Mouse (Mus musculus): ENCODE data around the gene Usp50. TPM values are rescaled to one million over a fixed set of nuclear protein-coding genes. Genes with fewer than 3 reads are reported as not detected.

Usp50 gene
- polyA plus RNA-seq, 1 experiment from 2014 or later, result 2.7 TPM

DNA sequence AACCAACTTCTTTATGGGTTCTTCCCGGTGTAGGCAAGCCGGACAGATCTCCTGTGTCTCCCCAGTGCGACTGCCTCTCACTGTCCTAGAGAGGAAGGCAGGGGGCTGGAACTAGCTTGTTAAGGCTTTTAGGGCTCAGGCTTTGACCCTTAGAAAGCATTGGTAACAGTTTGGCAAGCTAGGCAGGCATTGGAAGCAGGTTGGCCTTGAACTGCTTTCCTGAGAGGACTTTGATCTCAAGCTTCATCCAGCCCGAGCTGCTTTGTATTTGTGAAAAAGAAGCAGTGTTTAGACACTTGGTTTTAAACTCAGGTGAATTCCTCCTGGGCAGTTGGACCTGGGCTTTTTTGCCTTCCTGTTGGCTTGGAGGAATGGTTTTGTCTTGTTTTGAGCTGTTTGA, 4.5 kb downstream of the Usp50 start:
- 80% methylated on average over 4 of the region's 4 CpGs for WGBS
- H3K9me3 ChIP-seq (replicated peaks), result no peaks in the 10 kb centered on the region
- H3K27ac ChIP-seq, result no peak overlapping the region
- H3K4me1 ChIP-seq, result no peaks in the 10 kb centered on the region
- H3K36me3 ChIP-seq, result no peaks in the 10 kb centered on the region
- H3K4me3 ChIP-seq (replicated peaks), result no peak overlapping the region
- ATAC-seq (replicated peaks; ENCODE audit: low FRiP score), result no peak
- no peak overlapping the region for H3K9ac ChIP-seq
- no peaks in the 10 kb centered on the region for H3K27me3 ChIP-seq
- H3K4me2 ChIP-seq, result no peak overlapping the region

- Histone ChIP-seq H3K4me2 (no peak overlapping the region), H3K36me3 (no peaks in the 10 kb centered on the region), H3K27me3 (no peaks in the 10 kb centered on the region), H3K9ac (no peak overlapping the region), H3K4me1 (no peaks in the 10 kb centered on the region), H3K27ac (no peak overlapping the region), H3K9me3 (replicated peaks) (no peaks in the 10 kb centered on the region), H3K4me3 (replicated peaks) (no peak overlapping the region)
- 56% methylated on average over 1 of the region's 1 CpGs for WGBS
- ATAC-seq (replicated peaks; ENCODE audit: low FRiP score), result no peak
Observed at GRCm38 (mm10) chr2:126776416-126776815, 6.9 kb downstream of the Usp50 start.

GRCm38 (mm10) chr2:126775951-126776350, 7.3 kb downstream of the Usp50 start:
- no peaks in the 10 kb centered on the region for H3K27me3 ChIP-seq
- 47% methylated on average over 4 of the region's 4 CpGs for WGBS
- H3K9me3 ChIP-seq (replicated peaks), result no peaks in the 10 kb centered on the region
- no peak overlapping the region for H3K4me2 ChIP-seq
- no peak overlapping the region for H3K27ac ChIP-seq
- ATAC-seq (replicated peaks; ENCODE audit: low FRiP score), result no peak
- H3K4me1 ChIP-seq, result no peaks in the 10 kb centered on the region
- H3K36me3 ChIP-seq, result no peaks in the 10 kb centered on the region
- H3K9ac ChIP-seq, result no peak overlapping the region
- H3K4me3 ChIP-seq (replicated peaks), result no peak overlapping the region

DNA sequence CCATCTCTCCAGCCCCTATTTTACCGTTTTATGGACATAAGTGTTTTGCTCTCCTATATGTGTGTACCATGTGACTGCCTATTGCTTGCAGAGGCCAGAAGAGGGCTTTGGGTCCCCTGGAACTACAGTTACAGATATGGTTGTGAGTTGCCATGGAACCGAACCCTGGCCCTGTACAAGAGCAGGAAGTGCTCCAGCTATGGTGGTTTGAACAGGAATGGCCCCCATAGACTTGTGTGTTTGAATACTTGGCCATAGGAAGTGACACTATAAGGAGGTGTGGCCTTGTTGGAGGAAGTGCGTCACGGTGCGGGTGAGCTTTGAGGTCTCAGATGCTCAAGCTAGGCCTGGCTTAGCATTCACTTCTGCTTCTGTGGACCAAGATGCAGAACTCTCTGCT, 11.1 kb downstream of the Usp50 start:
- 95% methylated on average over 5 of the region's 5 CpGs for WGBS

DNA sequence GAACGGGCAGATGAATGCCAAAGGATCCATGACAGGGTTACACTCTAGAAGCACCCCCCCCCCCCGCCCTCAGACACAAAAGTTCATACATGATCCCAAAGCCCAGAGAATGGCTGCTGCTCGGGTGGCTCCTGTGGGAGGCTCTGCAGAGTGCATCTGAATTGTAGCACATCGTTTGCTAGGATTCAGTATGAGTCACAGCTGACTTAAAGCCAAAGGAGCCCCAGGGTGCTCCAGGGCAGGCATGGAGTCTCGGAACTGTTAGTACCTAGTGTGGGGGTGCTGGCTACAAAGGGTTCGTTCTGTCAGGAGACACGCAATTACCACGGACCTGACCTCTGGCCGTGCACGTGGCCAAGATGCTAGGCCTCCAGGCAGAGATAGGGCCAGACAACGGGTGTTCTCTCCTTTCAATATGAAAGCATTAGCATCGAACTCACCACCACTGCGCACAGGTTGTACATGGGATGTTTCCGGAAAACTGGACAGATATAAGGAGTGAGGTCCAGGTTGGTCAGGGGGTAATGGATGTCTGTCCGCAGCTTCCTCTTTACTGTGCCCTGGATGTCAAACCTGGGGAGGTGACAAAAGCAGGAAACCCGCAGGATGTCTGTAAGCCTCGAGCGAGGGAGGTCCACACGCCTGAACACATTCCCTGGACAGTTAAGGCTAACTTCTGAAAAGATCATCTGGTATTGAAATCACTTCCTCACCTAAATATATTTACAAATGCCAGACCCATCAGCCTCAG, 13.7 kb downstream of the Usp50 start:
- Histone ChIP-seq H3K9ac (no peak overlapping the region), H3K4me2 (no peak overlapping the region), H3K4me3 (replicated peaks) (no peak overlapping the region), H3K4me1 (peaks cover 5% of the 10 kb centered on the region; the same call in 1 of the 2 replicates), H3K27ac (no peak overlapping the region), H3K36me3 (no peaks in the 10 kb centered on the region), H3K9me3 (replicated peaks) (no peaks in the 10 kb centered on the region), H3K27me3 (no peaks in the 10 kb centered on the region)
- no peak for ATAC-seq (replicated peaks; ENCODE audit: low FRiP score)
- WGBS, result 69% methylated on average over 19 of the region's 19 CpGs

More for the DNA sequence above, 11.1 kb downstream of the Usp50 start:
- H3K27me3 ChIP-seq, result no peaks in the 10 kb centered on the region
- H3K4me1 ChIP-seq, result no peaks in the 10 kb centered on the region
- no peak overlapping the region for H3K4me3 ChIP-seq (replicated peaks)
- no peak overlapping the region for H3K4me2 ChIP-seq
- H3K9me3 ChIP-seq (replicated peaks), result no peaks in the 10 kb centered on the region
- H3K36me3 ChIP-seq, result no peaks in the 10 kb centered on the region
- no peak for ATAC-seq (replicated peaks; ENCODE audit: low FRiP score)
- H3K27ac ChIP-seq, result no peak overlapping the region
- H3K9ac ChIP-seq, result no peak overlapping the region

- 69% methylated on average over 4 of the region's 4 CpGs for WGBS
- peaks cover 5% of the 10 kb centered on the region; the same call in 1 of the 2 replicates for H3K4me1 ChIP-seq
- no peak overlapping the region for H3K27ac ChIP-seq
- H3K27me3 ChIP-seq, result no peaks in the 10 kb centered on the region
- H3K9ac ChIP-seq, result no peak overlapping the region
- peaks cover 8% of the 10 kb centered on the region for H3K36me3 ChIP-seq
- H3K4me2 ChIP-seq, result no peak overlapping the region
- no peak overlapping the region for H3K4me3 ChIP-seq (replicated peaks)
- ATAC-seq (replicated peaks; ENCODE audit: low FRiP score), result no peak
- no peaks in the 10 kb centered on the region for H3K9me3 ChIP-seq (replicated peaks)
Observed at GRCm38 (mm10) chr2:126768194-126768593, 15.1 kb downstream of the Usp50 start.

DNA sequence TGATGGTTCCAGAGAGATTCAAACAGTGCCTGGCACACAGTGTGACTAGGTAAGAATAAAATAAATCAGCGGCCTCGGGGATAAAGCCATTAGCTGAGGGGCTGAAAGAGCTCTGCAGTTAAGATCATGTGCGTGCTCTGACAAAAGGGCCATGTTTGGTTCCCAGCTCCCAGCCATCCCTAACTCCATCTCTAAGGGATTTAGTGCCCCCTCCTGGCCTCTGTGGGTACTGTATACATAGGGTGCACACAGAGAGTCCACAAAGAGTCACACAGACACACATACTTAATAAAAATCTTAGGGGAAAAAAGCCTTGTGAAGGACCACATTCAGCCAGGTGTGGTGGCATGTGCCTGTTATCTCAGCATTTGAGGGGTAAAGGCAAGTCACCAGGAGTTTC, 15.7 kb downstream of the Usp50 start:
- H3K4me1 ChIP-seq, result peaks cover 5% of the 10 kb centered on the region; the same call in 1 of the 2 replicates
- no peak for ATAC-seq (replicated peaks; ENCODE audit: low FRiP score)
- H3K27ac ChIP-seq, result no peak overlapping the region
- H3K4me3 ChIP-seq (replicated peaks), result no peak overlapping the region
- peaks cover 14% of the 10 kb centered on the region for H3K36me3 ChIP-seq
- H3K9ac ChIP-seq, result no peak overlapping the region
- 93% methylated on average over 3 of the region's 3 CpGs for WGBS
- no peaks in the 10 kb centered on the region for H3K9me3 ChIP-seq (replicated peaks)
- no peak overlapping the region for H3K4me2 ChIP-seq
- no peaks in the 10 kb centered on the region for H3K27me3 ChIP-seq

DNA sequence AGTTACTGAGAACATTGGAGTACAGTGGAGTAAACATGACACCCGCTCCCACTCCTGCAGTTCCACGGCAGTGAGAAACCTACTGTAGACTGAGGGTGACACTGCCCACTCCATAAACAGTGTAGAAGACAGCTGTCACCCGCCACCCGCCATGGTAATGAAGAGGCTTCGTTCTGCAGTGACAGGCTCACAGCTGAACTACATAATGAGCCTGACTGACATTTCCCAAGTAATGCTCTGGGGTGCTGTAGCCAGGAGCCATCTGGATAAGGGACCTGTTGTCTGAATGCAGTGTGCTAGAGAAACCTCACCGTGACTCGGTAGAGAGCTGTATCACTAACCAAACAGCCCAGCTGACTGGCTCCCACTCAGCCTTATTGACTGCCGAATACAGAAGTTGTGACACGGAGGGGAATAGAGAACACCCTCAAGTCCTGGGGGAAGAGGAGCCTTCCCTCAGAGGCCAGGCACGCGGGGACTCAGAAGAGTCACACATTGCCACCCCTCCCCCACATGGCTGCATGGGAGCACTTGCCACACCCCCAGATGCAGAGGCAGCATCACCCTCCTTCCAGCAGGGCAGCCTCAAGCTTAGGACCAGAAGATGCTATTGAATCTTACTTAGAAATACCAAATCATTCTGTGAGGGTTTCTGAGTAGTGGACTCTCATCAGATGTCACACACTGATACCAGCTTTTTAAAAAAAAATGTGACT, 17.2 kb downstream of the Usp50 start:
- Histone ChIP-seq H3K36me3 (peaks cover 30% of the 10 kb centered on the region), H3K9ac (no peak overlapping the region), H3K9me3 (replicated peaks) (no peaks in the 10 kb centered on the region), H3K4me1 (peaks cover 5% of the 10 kb centered on the region; the same call in 1 of the 2 replicates), H3K27ac (no peak overlapping the region), H3K27me3 (no peaks in the 10 kb centered on the region), H3K4me2 (no peak overlapping the region), H3K4me3 (replicated peaks) (no peak overlapping the region)
- 34% methylated on average over 11 of the region's 11 CpGs for WGBS
- peak; percentile 41; the same call in 1 of the 2 replicates for ATAC-seq (replicated peaks; ENCODE audit: low FRiP score)

DNA sequence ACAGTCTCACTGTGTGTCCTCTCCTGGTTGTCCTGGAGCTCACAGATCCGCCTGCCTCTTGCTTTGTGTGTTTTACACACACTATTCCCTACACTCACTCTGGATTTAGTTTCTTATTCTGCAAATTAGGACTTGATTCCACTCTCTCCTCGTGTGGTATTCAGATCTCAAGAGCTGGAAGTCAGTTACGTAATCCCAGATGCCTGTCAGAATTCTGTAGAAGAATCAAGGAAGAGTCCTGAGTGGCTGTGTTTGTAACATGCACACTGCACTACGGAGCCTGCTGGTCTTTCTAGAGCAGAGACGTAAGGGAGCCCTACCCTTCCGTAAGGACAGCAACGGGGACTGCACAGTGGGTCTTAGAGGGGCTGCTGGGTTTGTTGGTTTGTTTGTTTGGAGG, 23.9 kb downstream of the Usp50 start:
- Histone ChIP-seq H3K4me1 (no peaks in the 10 kb centered on the region), H3K27me3 (no peaks in the 10 kb centered on the region), H3K36me3 (peaks cover 97% of the 10 kb centered on the region), H3K4me3 (replicated peaks) (no peak overlapping the region), H3K27ac (no peak overlapping the region), H3K9ac (no peak overlapping the region), H3K4me2 (no peak overlapping the region), H3K9me3 (replicated peaks) (no peaks in the 10 kb centered on the region)
- 94% methylated on average over 7 of the region's 7 CpGs for WGBS
- no peak for ATAC-seq (replicated peaks; ENCODE audit: low FRiP score)

GRCm38 (mm10) chr2:126755664-126756063, 27.6 kb downstream of the Usp50 start:
- H3K36me3 ChIP-seq, result peaks cover 94% of the 10 kb centered on the region
- WGBS, result 93% methylated on average over 6 of the region's 6 CpGs
- no peak for ATAC-seq (replicated peaks; ENCODE audit: low FRiP score)
- no peak overlapping the region for H3K4me3 ChIP-seq (replicated peaks)
- H3K9ac ChIP-seq, result no peak overlapping the region
- H3K4me2 ChIP-seq, result no peak overlapping the region
- no peak overlapping the region for H3K27ac ChIP-seq
- H3K4me1 ChIP-seq, result no peaks in the 10 kb centered on the region
- no peaks in the 10 kb centered on the region for H3K9me3 ChIP-seq (replicated peaks)
- no peaks in the 10 kb centered on the region for H3K27me3 ChIP-seq

GRCm38 (mm10) chr2:126743389-126743788, 39.9 kb downstream of the Usp50 start:
- Histone ChIP-seq H3K4me3 (replicated peaks) (no peak overlapping the region), H3K9ac (no peak overlapping the region), H3K9me3 (replicated peaks) (no peaks in the 10 kb centered on the region), H3K4me2 (no peak overlapping the region), H3K27ac (no peak overlapping the region), H3K4me1 (no peaks in the 10 kb centered on the region), H3K27me3 (no peaks in the 10 kb centered on the region), H3K36me3 (peaks cover 73% of the 10 kb centered on the region)
- 88% methylated on average over 5 of the region's 5 CpGs for WGBS
- ATAC-seq (replicated peaks; ENCODE audit: low FRiP score), result no peak

GRCm38 (mm10) chr2:126740314-126740713, 43.0 kb downstream of the Usp50 start:
- no peaks in the 10 kb centered on the region for H3K9me3 ChIP-seq (replicated peaks)
- peaks cover 79% of the 10 kb centered on the region for H3K36me3 ChIP-seq

More at GRCm38 (mm10) chr2:126740314-126740713, 43.0 kb downstream of the Usp50 start:
- no peak for ATAC-seq (replicated peaks; ENCODE audit: low FRiP score)
- H3K4me2 ChIP-seq, result no peak overlapping the region
- no peak overlapping the region for H3K9ac ChIP-seq
- H3K4me1 ChIP-seq, result no peaks in the 10 kb centered on the region
- no peak overlapping the region for H3K27ac ChIP-seq
- H3K27me3 ChIP-seq, result no peaks in the 10 kb centered on the region
- H3K4me3 ChIP-seq (replicated peaks), result no peak overlapping the region
- 90% methylated on average over 2 of the region's 2 CpGs for WGBS

All from kidney, embryonic 15.5 days (tissue).